Mouse (Mus musculus) limb, embryonic 13.5 days (tissue): Measurements from ENCODE around the gene Cyp2c70. TPM values are rescaled to one million over a fixed set of nuclear protein-coding genes. Genes with fewer than 3 reads are reported as not detected.
"Not testable (repeated sequence)": the region's sequence is repeated elsewhere in the genome, so short reads cannot be mapped to it uniquely, and the experiment has no call there.

Experiments used
- ATAC-seq: fragments of 200-750 bp; cut with Nextera tagmentation; 2 replicates; pipeline ENCODE4 v1.8.0; 2017; ENCODE audit warnings: low read depth, moderate number of reproducible peaks, moderate TSS enrichment; ENCODE audit not compliant: low FRiP score
- H3K27ac ChIP-seq: fragments of 300-500 bp; sonication (generic); 2 replicates; pipeline ENCODE4 v1.5.1; 2015; ENCODE audit warnings: inconsistent platforms, mild to moderate bottlenecking, moderate library complexity
- H3K27me3 ChIP-seq: fragments of 300-500 bp; sonication (generic); 2 replicates; pipeline ENCODE4 v1.6.1; 2015; ENCODE audit warnings: mild to moderate bottlenecking, inconsistent platforms
- H3K36me3 ChIP-seq: fragments of 300-500 bp; sonication (generic); 2 replicates; pipeline ENCODE4 v1.6.1; 2015; ENCODE audit warnings: inconsistent platforms, mild to moderate bottlenecking, moderate library complexity
- H3K4me1 ChIP-seq: fragments of 300-500 bp; sonication (generic); 2 replicates; pipeline ENCODE4 v1.6.1; 2015; ENCODE audit warnings: inconsistent platforms
- H3K4me2 ChIP-seq: fragments of 300-500 bp; sonication (generic); replicated peaks from 2 replicates; pipeline ENCODE4 v1.6.1; 2015; ENCODE audit warnings: inconsistent platforms, mild to moderate bottlenecking, moderate library complexity
- H3K4me3 ChIP-seq: fragments of 300-500 bp; sonication (generic); 2 replicates; pipeline ENCODE4 v1.5.1; 2015; ENCODE audit warnings: moderate library complexity, mild to moderate bottlenecking, inconsistent platforms
- H3K9ac ChIP-seq: fragments of 300-500 bp; sonication (generic); 2 replicates; pipeline ENCODE4 v1.6.1; 2015; ENCODE audit warnings: mild to moderate bottlenecking, inconsistent platforms
- H3K9me3 ChIP-seq: fragments of 300-500 bp; sonication (generic); 2 replicates; pipeline ENCODE4 v1.6.1; 2016; ENCODE audit warnings: inconsistent platforms
- WGBS: fragments of 180-500 bp; shearing (Covaris S2); methylation state at CpG from one replicate; pipeline ENCODE4 v1.1.7; 2015; 5-methylcytosine and 5-hydroxymethylcytosine counted together
- polyA plus RNA-seq: library from polyadenylated mRNA; unstranded; fragments of >200 nt; fragmentation: Nextera tagmentation; extraction: Ambion mirVana; gene quantifications from 2 replicates; pipeline ENCODE4 v1.2.1, GENCODE M21; 2015

The Cyp2c70 gene
- polyA plus RNA-seq, 1 experiment from 2014 or later, result not detected

DNA sequence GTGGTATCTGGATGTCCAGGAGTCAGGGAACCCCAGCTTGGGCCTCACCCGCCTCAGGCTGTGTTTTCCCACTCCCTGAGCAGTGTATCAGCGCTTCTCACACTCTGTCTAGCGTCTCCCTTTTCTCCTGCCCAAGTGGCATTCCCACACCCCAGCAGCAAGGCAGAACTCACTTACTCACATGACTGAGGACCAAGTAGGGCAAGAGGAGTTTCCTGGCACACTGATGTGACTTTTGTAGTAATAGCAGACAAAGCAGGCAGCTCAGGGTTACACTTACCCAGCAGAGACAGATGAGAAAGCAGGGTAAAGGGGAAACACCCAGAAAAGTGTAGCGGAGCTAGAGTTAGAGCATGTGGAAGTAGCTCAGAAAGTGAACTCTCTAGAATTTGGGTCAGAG is 8.8 kb downstream of the Cyp2c70 start:
- no peaks in the 10 kb centered on the region for H3K4me1 ChIP-seq
- ATAC-seq, result no peak
- H3K9ac ChIP-seq, result no peak overlapping the region
- no peaks in the 10 kb centered on the region for H3K36me3 ChIP-seq
- H3K9me3 ChIP-seq, result no peaks in the 10 kb centered on the region
- WGBS, result 81% methylated on average over 4 of the region's 4 CpGs
- H3K27ac ChIP-seq, result no peak overlapping the region
- no peak overlapping the region for H3K4me2 ChIP-seq
- H3K27me3 ChIP-seq, result no peaks in the 10 kb centered on the region
- H3K4me3 ChIP-seq, result no peak overlapping the region

DNA sequence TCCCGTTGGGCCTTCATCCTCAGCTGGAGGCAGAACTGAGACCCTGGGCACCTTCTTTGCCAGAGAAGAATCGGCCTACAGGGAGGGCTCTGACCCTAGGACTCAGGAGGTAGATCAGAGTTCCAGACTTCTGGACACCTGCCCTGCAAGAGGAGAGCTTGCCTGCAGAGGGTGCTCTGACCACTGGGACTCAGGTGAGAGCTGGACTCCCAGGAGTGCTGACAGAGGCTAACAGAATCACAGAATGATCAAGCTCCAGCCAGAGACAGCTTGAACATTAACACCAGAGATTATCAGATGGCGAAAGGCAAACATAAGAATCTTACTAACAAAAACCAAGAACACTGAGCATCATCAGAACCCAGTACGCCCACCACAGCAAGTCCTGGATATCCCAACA is 18.7 kb downstream of the Cyp2c70 start:
- H3K27ac ChIP-seq, H3K4me2 ChIP-seq, H3K36me3 ChIP-seq, H3K4me3 ChIP-seq, H3K9me3 ChIP-seq, H3K9ac ChIP-seq, H3K27me3 ChIP-seq, H3K4me1 ChIP-seq, ATAC-seq: not testable (repeated sequence)
- 87% methylated on average over 4 of the region's 4 CpGs for WGBS

DNA sequence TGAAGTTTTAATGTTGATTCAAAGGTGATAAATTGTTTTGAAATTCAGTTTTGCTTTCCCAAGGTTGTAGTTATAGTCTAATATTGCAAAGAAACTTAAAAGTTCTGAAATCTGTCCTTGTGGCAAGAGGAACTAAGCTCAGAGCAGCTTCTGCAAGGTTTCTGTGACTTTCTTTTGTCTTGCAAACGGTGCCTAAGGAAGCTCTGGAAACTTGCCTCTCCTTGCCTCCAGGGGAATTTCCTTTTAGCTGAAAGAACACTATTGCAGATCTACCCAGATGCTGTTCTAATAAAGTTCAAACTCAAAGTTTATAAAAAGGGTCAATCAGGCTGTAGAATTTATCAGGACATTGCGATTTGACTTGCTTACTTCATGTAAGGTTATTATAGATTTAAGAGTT is 60.1 kb downstream of the Cyp2c70 start:
- not testable (repeated sequence) for H3K4me1 ChIP-seq

DNA sequence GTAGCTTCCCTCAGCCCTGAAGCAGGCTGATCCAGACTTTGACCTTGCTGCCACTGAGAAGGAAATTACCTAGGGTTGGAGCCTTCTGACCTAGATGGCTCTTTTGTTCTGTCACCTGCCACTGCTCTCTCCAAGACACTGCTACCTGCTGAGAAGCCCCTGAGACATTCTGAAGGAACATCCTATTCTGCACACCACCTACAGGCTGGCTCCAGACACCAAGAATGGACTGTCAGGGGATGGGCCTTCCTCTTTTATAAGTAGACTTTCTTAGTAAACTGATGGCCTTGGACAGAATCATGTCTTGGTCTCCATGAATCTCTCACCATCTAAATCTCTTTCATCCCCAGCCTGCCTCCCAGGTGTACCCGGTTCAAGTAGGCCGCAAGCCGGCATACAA is 62.0 kb downstream of the Cyp2c70 start:
- WGBS, result 80% methylated on average over 3 of the region's 3 CpGs
- H3K9ac ChIP-seq, result not testable (repeated sequence)

More for the DNA sequence above, 60.1 kb downstream of the Cyp2c70 start:
- H3K36me3 ChIP-seq, H3K27ac ChIP-seq, H3K27me3 ChIP-seq, H3K4me2 ChIP-seq, H3K4me3 ChIP-seq, H3K9ac ChIP-seq, ATAC-seq, H3K9me3 ChIP-seq: not testable (repeated sequence)
- 37% methylated on average over 2 of the region's 2 CpGs for WGBS

DNA sequence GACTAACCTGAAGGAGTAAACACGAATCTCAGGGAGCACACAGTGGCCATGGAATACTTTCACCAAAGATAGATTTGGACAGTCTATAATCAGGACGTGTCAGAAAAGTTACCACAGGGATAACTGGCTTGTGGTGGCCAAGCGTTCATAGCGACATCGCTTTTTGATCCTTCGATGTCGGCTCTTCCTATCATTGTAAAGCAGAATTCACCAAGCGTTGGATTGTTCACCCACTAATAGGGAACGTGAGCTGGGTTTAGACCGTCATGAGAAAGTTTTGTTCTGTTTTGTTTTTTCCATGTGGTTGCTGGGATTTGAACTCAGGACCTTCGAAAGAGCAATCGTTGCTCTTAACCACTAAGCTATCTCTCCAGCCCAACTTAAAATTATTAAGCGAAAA is 67.5 kb downstream of the Cyp2c70 start:
- H3K36me3 ChIP-seq, H3K4me1 ChIP-seq, ATAC-seq, H3K27ac ChIP-seq, H3K4me3 ChIP-seq, H3K9me3 ChIP-seq, H3K9ac ChIP-seq, H3K4me2 ChIP-seq, H3K27me3 ChIP-seq: not testable (repeated sequence)
- WGBS, result 78% methylated on average over 13 of the region's 13 CpGs

More for the DNA sequence above, 62.0 kb downstream of the Cyp2c70 start:
- not testable (repeated sequence) for H3K4me2 ChIP-seq, H3K27me3 ChIP-seq, H3K4me1 ChIP-seq, ATAC-seq, H3K27ac ChIP-seq, H3K36me3 ChIP-seq, H3K9me3 ChIP-seq, H3K4me3 ChIP-seq

Other genes starting within 250 kb of the Cyp2c70 start
- not detected in 2 replicates for gene Cyp2c37, start 194.9 kb downstream of the Cyp2c70 start, polyA plus RNA-seq
- gene Cyp2c54, start 113.5 kb downstream of the Cyp2c70 start, polyA plus RNA-seq, result not detected in 2 replicates
- gene Cyp2c50, start 97.6 kb downstream of the Cyp2c70 start, polyA plus RNA-seq, result not detected in 2 replicates
- gene Pdlim1, start 84.5 kb upstream of the Cyp2c70 start, polyA plus RNA-seq, result 112 and 125 TPM in 2 replicates